Mouse (Mus musculus) ES-E14 (cell line): Measurements from ENCODE around the gene Pars2. TPM values are rescaled to one million over a fixed set of nuclear protein-coding genes. Genes with fewer than 3 reads are reported as not detected.

Experiments
- DNase-seq: peaks from one replicate; pipeline ENCODE4 v3.0.0-alpha.2; 2013; ENCODE audit warnings: low read depth, low spot score
- H3K27ac ChIP-seq: 2 replicates; pipeline ENCODE4 v1.5.1; 2012; ENCODE audit warnings: low read depth, mild to moderate bottlenecking, low read length, moderate library complexity, mixed read lengths; ENCODE audit not compliant: poor library complexity, insufficient read depth, severe bottlenecking
- H3K36me3 ChIP-seq: 2 replicates; pipeline ENCODE4 v1.6.1; 2012; ENCODE audit warnings: mild to moderate bottlenecking, low read length, moderate library complexity, mixed read lengths; ENCODE audit not compliant: control insufficient read depth, poor library complexity, insufficient read depth, severe bottlenecking
- H3K4me1 ChIP-seq, 2 experiments: fragments of 150-350 bp in 1 of 2; sonication (generic) in 1 of 2; 2 replicates each; pipeline ENCODE4 v1.6.1; 2012; ENCODE audit warnings: low read length in 2 of 2, mild to moderate bottlenecking in 1 of 2, mixed read lengths in 1 of 2; ENCODE audit not compliant: control insufficient read depth in 2 of 2, insufficient read depth in 2 of 2, poor library complexity in 1 of 2
- H3K4me3 ChIP-seq, 2 experiments: fragments of 150-350 bp in 1 of 2; sonication (generic) in 1 of 2; 2 replicates each; pipeline ENCODE4 v1.5.1; 2012; ENCODE audit warnings: low read length in 2 of 2, low read depth in 1 of 2, mild to moderate bottlenecking in 1 of 2, mixed read lengths in 1 of 2; ENCODE audit not compliant: insufficient read depth in 1 of 2, poor library complexity in 1 of 2, severe bottlenecking in 1 of 2
- H3K9ac ChIP-seq: 2 replicates; pipeline ENCODE4 v1.6.1; 2012; ENCODE audit warnings: low read depth, mild to moderate bottlenecking, low read length, mixed read lengths; ENCODE audit not compliant: poor library complexity, insufficient read depth, severe bottlenecking
- H3K9me3 ChIP-seq: fragments of 150-350 bp; sonication (generic); 2 replicates; pipeline ENCODE4 v1.6.1; 2012; ENCODE audit warnings: low read depth, mild to moderate bottlenecking, low read length; ENCODE audit not compliant: control insufficient read depth, insufficient read depth
- CHD2 ChIP-seq: IDR thresholded peaks from 2 replicates; pipeline ENCODE4 v1.6.1; 2014; ENCODE audit warnings: mild to moderate bottlenecking, low read depth, low read length, inconsistent platforms
- HCFC1 ChIP-seq: IDR thresholded peaks from 2 replicates; pipeline ENCODE4 v1.6.1; 2012; ENCODE audit warnings: low read length, inconsistent platforms, borderline replicate concordance; ENCODE audit not compliant: insufficient read depth
- MAFK ChIP-seq: IDR thresholded peaks from 2 replicates; pipeline ENCODE4 v1.6.1; 2014; ENCODE audit warnings: mild to moderate bottlenecking, low read depth, low read length, inconsistent platforms; ENCODE audit not compliant: insufficient read depth
- ZC3H11A ChIP-seq: IDR thresholded peaks from 2 replicates; pipeline ENCODE4 v1.6.1; 2012; ENCODE audit warnings: low read depth, mild to moderate bottlenecking, inconsistent platforms, low read length, borderline replicate concordance
- ZNF384 ChIP-seq: IDR thresholded peaks from 2 replicates; pipeline ENCODE4 v1.6.1; 2012; ENCODE audit warnings: low read depth, low read length, inconsistent platforms
- in situ Hi-C, 2 experiments: fragments of 600-800 bp; cut with MboI; formaldehyde crosslinking; loops; one replicate each; pipeline ENCODE4 v1.15.1; 2025; ENCODE audit warnings: low sequenced_read_pairs in 2 of 2, inconsistent platforms in 1 of 2; ENCODE audit not compliant: unreplicated experiment in 2 of 2
- total RNA-seq: library from RNA; depleted of rRNA; stranded (reverse); fragments of 300-350 nt; gene quantifications from 2 replicates; pipeline ENCODE4 v1.2.3, GENCODE M21; 2012

The Pars2 gene
- total RNA-seq, 1 experiment, result 12.1 TPM

GRCm38 (mm10) chr4:106679152-106679551 lies 28.3 kb downstream of the Pars2 start:
- no peak for TF ChIP-seq ZNF384
- no peak for TF ChIP-seq MAFK
- TF ChIP-seq CHD2, result no peak
- Histone ChIP-seq H3K4me1 (peaks cover 0 to 5% of the 10 kb centered on the region in 2 experiments; a peak in 3 of 4 replicates), H3K4me3 (no peak overlapping the region), H3K27ac (no peak overlapping the region), H3K9ac (no peak overlapping the region), H3K9me3 (no peaks in the 10 kb centered on the region), H3K36me3 (peaks cover 21% of the 10 kb centered on the region)
- in situ Hi-C loops, result no loop called here
- DNase-seq, result no peak

- Histone ChIP-seq H3K4me1 (peaks cover 0 to 5% of the 10 kb centered on the region in 2 experiments; a peak in 3 of 4 replicates), H3K27ac (no peak overlapping the region), H3K36me3 (peaks cover 5% of the 10 kb centered on the region), H3K4me3 (no peak overlapping the region), H3K9me3 (no peaks in the 10 kb centered on the region), H3K9ac (no peak overlapping the region)
- in situ Hi-C loops, result no loop called here
- TF ChIP-seq HCFC1 (no peak), CHD2 (no peak), ZC3H11A (no peak)
- DNase-seq, result no peak
These were observed 30.1 kb downstream of the Pars2 start for GRCm38 (mm10) chr4:106680955-106681354.

GRCm38 (mm10) chr4:106688636-106689296 lies 37.9 kb downstream of the Pars2 start:
- H3K4me3 ChIP-seq, result no peak overlapping the region
- DNase-seq, result no peak
- no peaks in the 10 kb centered on the region for H3K9me3 ChIP-seq
- H3K9ac ChIP-seq, result no peak overlapping the region
- no peaks in the 10 kb centered on the region for H3K4me1 ChIP-seq
- H3K27ac ChIP-seq, result no peak overlapping the region
- H3K36me3 ChIP-seq, result no peaks in the 10 kb centered on the region
- TF ChIP-seq ZC3H11A (no peak), CHD2 (no peak), MAFK (no peak), HCFC1 (no peak), ZNF384 (no peak)
- in situ Hi-C loops, result no loop called here

- TF ChIP-seq MAFK (no peak), CHD2 (no peak), ZC3H11A (no peak), ZNF384 (no peak), HCFC1 (no peak)
- H3K4me1 ChIP-seq, result no peaks in the 10 kb centered on the region
- in situ Hi-C loops, result no loop called here
These were observed 43.1 kb downstream of the Pars2 start for GRCm38 (mm10) chr4:106693841-106694430.

GRCm38 (mm10) chr4:106699989-106700388 lies 49.1 kb downstream of the Pars2 start:
- H3K9me3 ChIP-seq, result no peaks in the 10 kb centered on the region
- no peak overlapping the region for H3K4me3 ChIP-seq
- H3K4me1 ChIP-seq, result peaks cover 4 to 7% of the 10 kb centered on the region in 2 experiments; a peak in 2 of 4 replicates
- peak; percentile 48 for DNase-seq
- H3K9ac ChIP-seq, result no peak overlapping the region
- in situ Hi-C loops, result no loop called here
- no peak overlapping the region for H3K27ac ChIP-seq
- TF ChIP-seq MAFK (no peak), ZNF384 (no peak), ZC3H11A (no peak), HCFC1 (no peak), CHD2 (no peak)
- H3K36me3 ChIP-seq, result no peaks in the 10 kb centered on the region

More at GRCm38 (mm10) chr4:106693841-106694430, 43.1 kb downstream of the Pars2 start:
- no peaks in the 10 kb centered on the region for H3K36me3 ChIP-seq
- H3K4me3 ChIP-seq, result no peak overlapping the region
- no peak overlapping the region for H3K9ac ChIP-seq
- no peak overlapping the region for H3K27ac ChIP-seq
- no peak for DNase-seq
- H3K9me3 ChIP-seq, result no peaks in the 10 kb centered on the region
